Mouse (Mus musculus) heart, embryonic 13.5 days (tissue): ENCODE data around the gene Fkbp3. TPM values are rescaled to one million over a fixed set of nuclear protein-coding genes. Genes with fewer than 3 reads are reported as not detected.
"Not testable (repeated sequence)": the region's sequence is repeated elsewhere in the genome, so short reads cannot be mapped to it uniquely, and the experiment has no call there.

Experiments
- ATAC-seq: fragments of 200-750 bp; cut with Nextera tagmentation; 2 replicates; pipeline ENCODE4 v1.8.0; 2017; ENCODE audit warnings: moderate TSS enrichment; ENCODE audit not compliant: insufficient number of reproducible peaks, low FRiP score, low TSS enrichment; ENCODE audit errors: extremely low read depth
- H3K27ac ChIP-seq: fragments of 300-500 bp; sonication (generic); replicated peaks from 2 replicates; pipeline ENCODE4 v1.5.1; 2015; ENCODE audit warnings: moderate library complexity, mild to moderate bottlenecking, inconsistent platforms
- H3K27me3 ChIP-seq: fragments of 300-500 bp; sonication (generic); replicated peaks from 2 replicates; pipeline ENCODE4 v1.6.1; 2015; ENCODE audit warnings: mild to moderate bottlenecking, inconsistent platforms
- H3K36me3 ChIP-seq: fragments of 300-500 bp; sonication (generic); 2 replicates; pipeline ENCODE4 v1.6.1; 2015; ENCODE audit warnings: mild to moderate bottlenecking, inconsistent platforms
- H3K4me1 ChIP-seq: fragments of 300-500 bp; sonication (generic); 2 replicates; pipeline ENCODE4 v1.6.1; 2015; ENCODE audit warnings: inconsistent platforms
- H3K4me2 ChIP-seq: fragments of 300-500 bp; sonication (generic); 2 replicates; pipeline ENCODE4 v1.6.1; 2015; ENCODE audit warnings: inconsistent platforms, mild to moderate bottlenecking, moderate library complexity
- H3K4me3 ChIP-seq: fragments of 300-500 bp; sonication (generic); 2 replicates; pipeline ENCODE4 v1.5.1; 2015; ENCODE audit warnings: moderate library complexity, mild to moderate bottlenecking, inconsistent platforms
- H3K9ac ChIP-seq: fragments of 300-500 bp; sonication (generic); 2 replicates; pipeline ENCODE4 v1.6.1; 2015; ENCODE audit warnings: inconsistent platforms, mild to moderate bottlenecking, moderate library complexity
- H3K9me3 ChIP-seq: fragments of 300-500 bp; sonication (generic); 2 replicates; pipeline ENCODE4 v1.6.1; 2016; ENCODE audit warnings: inconsistent platforms
- WGBS: fragments of 180-500 bp; shearing (Covaris S2); methylation state at CpG from one replicate; pipeline ENCODE4 v1.1.7; 2015; ENCODE audit warnings: mixed read lengths; 5-methylcytosine and 5-hydroxymethylcytosine counted together
- polyA plus RNA-seq: library from polyadenylated mRNA; unstranded; fragments of >200 nt; fragmentation: Nextera tagmentation; extraction: Ambion mirVana; gene quantifications from 2 replicates; pipeline ENCODE4 v1.2.1, GENCODE M21; 2015

Fkbp3 gene
- polyA plus RNA-seq, result 476 and 518 TPM in 2 replicates

DNA sequence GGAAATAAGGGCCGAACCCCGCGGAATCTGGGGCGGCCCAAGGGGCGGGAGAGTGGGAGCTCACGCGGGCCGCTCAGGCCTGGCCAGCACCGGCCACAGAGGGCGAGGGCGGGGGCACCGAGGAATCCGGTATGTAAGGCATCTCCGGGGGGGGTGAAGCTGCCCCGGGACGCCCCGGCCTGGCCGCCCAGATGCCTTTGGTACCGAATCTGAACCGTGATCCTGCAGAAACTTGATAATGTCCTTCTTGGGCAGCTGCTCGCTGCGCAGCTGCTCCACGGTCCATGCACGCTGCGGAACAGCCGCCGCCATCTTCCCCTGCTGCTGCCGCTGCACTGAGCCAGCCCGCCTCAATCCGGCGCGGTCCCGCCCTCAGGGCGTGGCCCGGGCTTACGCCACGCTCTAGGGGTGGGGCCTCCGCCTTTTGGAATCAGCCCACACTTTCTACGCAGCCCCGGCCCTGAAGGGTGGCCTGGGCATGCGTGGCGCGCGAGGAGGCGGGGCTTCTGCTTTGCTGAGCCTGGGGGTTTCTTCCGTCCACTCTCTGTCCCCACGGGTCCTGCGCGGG is at the start of gene Fkbp3:
Gene Fkbp3 (minus strand): TSS at position 397 of the 568 bp plus-strand sequence.
- H3K9me3 ChIP-seq, result no peaks in the 10 kb centered on the region
- H3K27me3 ChIP-seq, result no peaks in the 10 kb centered on the region
- peaks cover 48% of the 10 kb centered on the region for H3K4me1 ChIP-seq
- H3K9ac ChIP-seq, result peak within 1 kb of the TSS; percentile 93
- H3K36me3 ChIP-seq, result peaks cover 17% of the 10 kb centered on the region
- peak within 1 kb of the TSS; percentile 93 for H3K4me3 ChIP-seq
- ATAC-seq, result peak; percentile 99
- peak within 1 kb of the TSS; percentile 93 for H3K27ac ChIP-seq
- H3K4me2 ChIP-seq, result peak within 1 kb of the TSS; percentile 95
- WGBS, result under 1% methylated on average over 49 of the region's 49 CpGs

DNA sequence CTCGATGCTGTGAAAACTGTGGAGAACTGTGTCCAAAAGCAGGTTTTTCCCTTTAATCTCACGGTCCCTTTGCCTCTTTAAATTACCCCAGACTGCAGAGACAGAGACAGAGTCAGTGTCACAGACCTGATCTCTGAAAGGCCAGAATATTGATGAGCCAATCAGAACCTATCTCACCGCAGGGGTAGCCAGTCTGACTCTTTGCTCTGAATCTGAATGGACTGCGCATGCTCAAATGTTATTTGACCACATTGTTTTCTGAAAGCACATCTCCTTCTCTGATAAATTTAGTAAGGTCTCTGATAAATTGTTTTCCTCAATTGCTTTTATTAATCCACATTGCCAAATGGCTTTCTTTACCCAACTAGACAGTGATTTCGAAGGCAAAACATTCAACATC is 45.6 kb upstream of the Fkbp3 start:
- H3K36me3 ChIP-seq, result peaks cover 85% of the 10 kb centered on the region
- no peaks in the 10 kb centered on the region for H3K9me3 ChIP-seq
- no peak for ATAC-seq
- no peak overlapping the region for H3K9ac ChIP-seq
- H3K27me3 ChIP-seq, result no peaks in the 10 kb centered on the region
- H3K4me2 ChIP-seq, result no peak overlapping the region
- H3K4me3 ChIP-seq, result no peak overlapping the region
- WGBS, result 88% methylated on average over 5 of the region's 5 CpGs
- no peak overlapping the region for H3K27ac ChIP-seq
- H3K4me1 ChIP-seq, result no peaks in the 10 kb centered on the region

DNA sequence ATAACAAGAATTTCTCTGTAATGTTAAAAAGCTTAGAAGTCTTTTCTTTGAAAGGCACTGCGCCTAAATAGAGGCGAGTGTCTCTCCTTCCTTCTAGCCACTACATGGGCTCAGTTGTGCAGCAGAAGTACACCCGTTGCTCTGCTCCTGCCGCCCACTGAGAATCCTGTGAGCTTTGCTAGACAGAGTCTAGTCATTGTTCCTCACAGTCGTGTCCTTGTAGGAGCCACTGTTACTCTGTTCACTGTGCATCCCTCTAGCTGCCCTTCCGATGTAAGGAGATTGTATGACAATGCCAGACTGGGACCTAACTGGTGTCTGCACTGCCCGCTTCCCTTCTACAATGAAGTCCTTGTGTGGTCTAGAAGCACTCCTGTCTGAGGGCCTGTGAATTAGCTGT is 45.2 kb upstream of the Fkbp3 start:
- no peak for ATAC-seq
- H3K9ac ChIP-seq, result no peak overlapping the region
- 88% methylated on average over 7 of the region's 7 CpGs for WGBS
- no peaks in the 10 kb centered on the region for H3K27me3 ChIP-seq
- H3K4me1 ChIP-seq, result no peaks in the 10 kb centered on the region
- H3K4me3 ChIP-seq, result no peak overlapping the region
- no peak overlapping the region for H3K27ac ChIP-seq
- no peaks in the 10 kb centered on the region for H3K9me3 ChIP-seq
- H3K36me3 ChIP-seq, result peaks cover 89% of the 10 kb centered on the region
- no peak overlapping the region for H3K4me2 ChIP-seq

DNA sequence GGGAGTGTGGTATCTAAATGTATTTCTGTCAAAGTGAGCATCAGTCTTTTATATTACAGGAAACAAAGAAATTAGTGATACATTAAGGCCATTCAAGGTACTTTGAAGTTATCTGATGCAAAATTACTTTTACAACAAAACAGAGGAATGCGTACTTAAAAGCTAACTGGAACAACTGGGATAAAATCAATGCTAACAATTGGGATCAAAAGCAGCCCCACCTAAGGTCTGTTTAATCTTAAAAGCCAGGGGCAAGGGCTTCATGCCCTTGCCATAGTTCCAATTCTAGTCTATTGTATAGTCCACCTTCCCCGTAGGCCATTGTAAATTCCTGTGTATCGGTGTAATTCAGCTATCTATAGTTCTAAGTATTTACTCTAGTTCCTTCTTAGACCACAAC is 41.2 kb upstream of the Fkbp3 start:
- not testable (repeated sequence) for H3K4me1 ChIP-seq, ATAC-seq, H3K4me3 ChIP-seq, H3K4me2 ChIP-seq, H3K27me3 ChIP-seq, H3K9ac ChIP-seq, H3K27ac ChIP-seq, H3K9me3 ChIP-seq
- H3K36me3 ChIP-seq, result peaks cover 81% of the 10 kb centered on the region
- WGBS, result 76% methylated on average over 3 of the region's 3 CpGs

DNA sequence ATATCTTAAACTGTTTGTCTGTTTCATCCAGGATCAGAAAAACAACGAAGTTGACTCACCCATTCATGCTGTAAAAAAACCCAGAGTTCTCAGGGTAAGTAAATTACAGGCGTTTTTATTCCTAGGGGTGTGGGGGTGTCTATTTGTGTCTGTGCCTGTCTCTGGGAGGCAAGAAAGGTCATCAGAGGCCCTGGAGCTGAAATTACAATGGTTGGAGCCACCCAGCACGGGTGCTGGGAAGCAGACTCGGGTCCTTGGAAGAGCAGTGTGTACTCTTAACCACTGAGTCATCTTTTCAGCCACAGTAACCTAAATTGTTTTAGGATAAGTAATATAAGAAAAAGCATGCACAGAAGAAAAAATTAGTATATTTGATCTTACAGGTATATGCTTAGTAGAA is 40.1 kb upstream of the Fkbp3 start:
- Histone ChIP-seq H3K4me3 (no peak overlapping the region), H3K36me3 (peaks cover 78% of the 10 kb centered on the region), H3K4me2 (no peak overlapping the region), H3K9ac (no peak overlapping the region), H3K4me1 (no peaks in the 10 kb centered on the region), H3K9me3 (no peaks in the 10 kb centered on the region), H3K27me3 (no peaks in the 10 kb centered on the region), H3K27ac (no peak overlapping the region)
- 80% methylated on average over 4 of the region's 4 CpGs for WGBS
- no peak for ATAC-seq

DNA sequence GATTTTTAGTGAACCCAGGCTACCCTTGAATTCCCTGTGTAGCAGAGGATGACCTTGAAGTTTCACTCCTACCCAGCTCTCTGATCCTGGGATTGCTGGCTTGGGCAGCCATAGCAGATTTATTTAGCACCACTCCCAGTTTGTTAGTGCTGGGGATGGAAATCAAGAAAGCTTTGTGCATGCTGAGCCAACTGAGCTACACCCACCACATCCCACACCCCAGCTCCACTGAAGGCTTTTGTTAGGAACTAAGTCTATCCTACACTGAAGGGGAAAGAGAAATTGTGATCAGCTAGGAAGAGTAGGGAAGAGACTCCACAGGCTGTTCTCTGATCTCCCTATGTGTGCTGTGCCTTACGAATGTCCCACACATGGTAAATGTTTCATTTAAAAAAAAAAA is 39.0 kb upstream of the Fkbp3 start:
- H3K9me3 ChIP-seq, result no peaks in the 10 kb centered on the region
- no peak overlapping the region for H3K27ac ChIP-seq
- 100% methylated on average over 1 of the region's 1 CpGs for WGBS
- peaks cover 71% of the 10 kb centered on the region for H3K36me3 ChIP-seq
- no peak overlapping the region for H3K9ac ChIP-seq
- H3K4me1 ChIP-seq, result no peaks in the 10 kb centered on the region
- no peaks in the 10 kb centered on the region for H3K27me3 ChIP-seq
- no peak overlapping the region for H3K4me2 ChIP-seq
- no peak overlapping the region for H3K4me3 ChIP-seq
- no peak for ATAC-seq

DNA sequence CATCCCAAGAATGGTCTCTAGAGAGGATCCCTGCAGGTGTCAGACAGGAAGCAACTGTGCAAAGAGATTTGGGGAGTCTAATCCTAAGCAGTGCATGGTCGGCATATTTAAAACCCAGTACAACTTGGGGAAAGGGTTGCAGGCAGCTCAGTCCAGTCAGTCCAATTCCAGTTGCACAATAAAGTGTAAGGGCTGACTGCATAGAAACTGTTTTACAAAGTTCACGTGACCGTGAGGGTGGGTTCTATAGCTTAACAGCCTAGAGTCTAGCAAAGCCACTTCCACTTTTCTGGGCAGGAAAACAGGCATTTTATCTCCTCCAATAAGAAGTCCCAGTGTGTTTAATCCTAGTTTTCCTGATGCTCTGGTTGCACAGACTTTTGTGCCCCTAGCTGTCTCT is 37.7 kb upstream of the Fkbp3 start:
- no peaks in the 10 kb centered on the region for H3K4me1 ChIP-seq
- H3K36me3 ChIP-seq, result peaks cover 72% of the 10 kb centered on the region
- ATAC-seq, result no peak

DNA sequence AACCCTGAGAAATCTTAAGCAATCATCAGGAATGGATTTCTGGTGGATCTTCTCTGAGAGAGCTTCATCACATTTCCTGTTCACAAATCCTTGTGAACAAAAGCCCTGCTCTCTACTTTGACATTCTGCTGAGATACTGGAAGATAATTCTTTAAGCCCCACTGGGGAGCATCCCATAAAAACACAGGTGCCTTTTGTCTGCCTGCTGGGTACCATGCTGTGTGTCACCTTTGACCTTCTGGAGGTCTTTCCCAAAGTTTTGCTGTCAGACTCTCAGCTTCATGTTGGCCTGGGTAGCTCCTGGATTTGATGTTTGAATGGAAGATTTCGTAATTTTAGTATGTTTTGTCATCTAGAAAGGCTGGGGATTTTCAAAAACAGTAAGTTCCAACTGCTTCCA is 34.9 kb upstream of the Fkbp3 start:
- H3K4me1 ChIP-seq, result no peaks in the 10 kb centered on the region
- no peak overlapping the region for H3K27ac ChIP-seq
- H3K4me3 ChIP-seq, result no peak overlapping the region
- H3K9me3 ChIP-seq, result no peaks in the 10 kb centered on the region
- H3K9ac ChIP-seq, result no peak overlapping the region
- WGBS, result 67% methylated on average over 1 of the region's 1 CpGs
- H3K4me2 ChIP-seq, result no peak overlapping the region
- H3K36me3 ChIP-seq, result peaks cover 73% of the 10 kb centered on the region
- H3K27me3 ChIP-seq, result no peaks in the 10 kb centered on the region
- no peak for ATAC-seq

More for the DNA sequence above, 37.7 kb upstream of the Fkbp3 start:
- Histone ChIP-seq H3K27me3 (no peaks in the 10 kb centered on the region), H3K27ac (no peak overlapping the region), H3K9ac (no peak overlapping the region), H3K9me3 (no peaks in the 10 kb centered on the region), H3K4me2 (no peak overlapping the region), H3K4me3 (no peak overlapping the region)
- 87% methylated on average over 3 of the region's 3 CpGs for WGBS

DNA sequence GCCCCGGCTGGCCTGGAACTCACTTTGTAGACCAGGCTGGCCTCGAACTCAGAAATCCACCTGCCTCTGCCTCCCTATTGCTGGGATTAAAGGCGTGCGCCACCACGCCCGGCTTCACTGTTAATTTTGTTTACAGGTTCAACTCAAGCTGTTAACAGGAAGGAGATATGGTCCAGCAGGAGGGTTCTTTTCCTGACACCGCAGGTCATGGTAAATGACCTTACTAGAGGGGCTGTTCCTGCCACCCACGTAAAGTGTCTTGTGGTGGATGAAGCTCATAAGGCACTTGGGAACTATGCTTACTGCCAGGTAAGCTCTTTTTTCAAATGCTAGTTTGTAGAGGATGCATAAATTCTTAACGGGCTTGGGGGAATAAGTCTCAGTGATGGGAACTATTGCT is 3.1 kb upstream of the Fkbp3 start:
- no peaks in the 10 kb centered on the region for H3K9me3 ChIP-seq
- 68% methylated on average over 9 of the region's 9 CpGs for WGBS
- H3K9ac ChIP-seq, result peak overlapping the region; percentile 93

DNA sequence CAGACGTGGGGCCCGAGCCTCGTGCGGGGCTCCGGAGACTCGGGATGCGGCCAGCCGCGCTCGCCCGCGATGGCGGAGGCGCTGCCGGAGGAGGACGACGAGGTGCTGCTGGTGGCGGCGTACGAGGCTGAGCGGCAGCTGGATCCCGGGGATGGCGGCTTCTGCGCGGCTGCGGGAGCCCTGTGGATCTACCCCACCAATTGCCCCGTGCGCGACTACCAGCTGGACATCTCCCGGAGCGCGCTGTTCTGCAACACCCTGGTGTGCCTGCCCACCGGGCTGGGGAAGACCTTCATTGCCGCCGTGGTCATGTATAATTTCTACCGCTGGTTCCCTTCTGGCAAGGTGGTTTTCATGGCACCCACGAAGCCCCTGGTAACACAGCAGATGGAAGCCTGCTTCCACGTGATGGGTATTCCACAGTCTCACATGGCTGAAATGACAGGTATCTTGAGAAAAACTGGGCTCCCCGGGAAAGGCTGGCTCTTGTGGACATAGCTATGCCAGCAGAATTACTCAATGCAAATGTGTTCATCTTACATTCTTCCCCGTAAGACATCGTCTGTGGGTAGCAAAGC is 2.0 kb upstream of the Fkbp3 start:
- peaks cover 17% of the 10 kb centered on the region for H3K36me3 ChIP-seq
- peak overlapping the region; percentile 93 for H3K4me3 ChIP-seq
- H3K4me1 ChIP-seq, result peaks cover 37% of the 10 kb centered on the region
- no peak for ATAC-seq
- peak overlapping the region; percentile 93 for H3K9ac ChIP-seq
- peak overlapping the region; percentile 93 for H3K27ac ChIP-seq
- no peaks in the 10 kb centered on the region for H3K27me3 ChIP-seq
- under 1% methylated on average over 41 of the region's 41 CpGs for WGBS
- H3K9me3 ChIP-seq, result no peaks in the 10 kb centered on the region
- peak overlapping the region; percentile 95 for H3K4me2 ChIP-seq

More for the DNA sequence above, 3.1 kb upstream of the Fkbp3 start:
- no peak for ATAC-seq
- peaks cover 37% of the 10 kb centered on the region for H3K4me1 ChIP-seq
- H3K4me3 ChIP-seq, result peak overlapping the region; percentile 93
- no peaks in the 10 kb centered on the region for H3K27me3 ChIP-seq
- H3K36me3 ChIP-seq, result peaks cover 18% of the 10 kb centered on the region
- H3K27ac ChIP-seq, result no peak overlapping the region
- H3K4me2 ChIP-seq, result peak overlapping the region; percentile 95

DNA sequence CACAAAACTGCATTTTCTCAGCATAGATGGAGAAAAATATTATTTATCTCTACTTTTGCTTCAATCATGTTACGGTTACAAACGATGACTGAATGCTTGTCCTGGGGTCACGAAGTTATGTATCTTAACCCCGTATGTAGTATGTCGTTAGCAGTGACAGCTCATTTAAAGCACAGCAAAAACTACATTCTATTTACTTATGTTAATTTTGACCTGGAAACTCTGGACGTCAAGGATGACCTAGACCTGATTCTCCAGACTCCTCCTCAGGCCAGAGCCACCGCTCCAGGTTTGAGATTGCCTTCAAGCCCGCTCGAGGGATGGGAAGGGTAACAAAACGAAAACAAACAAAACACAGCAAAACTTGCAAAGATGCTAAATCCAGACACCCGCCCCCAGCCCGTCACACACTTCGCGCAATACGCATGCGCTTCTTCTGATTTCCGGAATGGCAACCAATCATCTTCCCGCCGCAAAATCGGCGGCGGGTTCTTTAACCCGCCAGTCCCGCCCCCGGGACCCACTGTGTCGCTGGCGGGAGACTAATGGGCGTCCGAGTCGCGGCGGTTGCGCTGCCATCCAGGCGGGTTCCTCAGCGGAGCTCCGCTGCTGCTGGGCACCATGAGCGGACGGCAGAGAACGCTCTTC is 1.4 kb upstream of the Fkbp3 start, which contains the start of gene Fancm:
Gene Fancm (plus strand): TSS at position 519 of the 648 bp plus-strand sequence.
- peak within 1 kb of the TSS; percentile 95 for H3K4me2 ChIP-seq
- H3K27ac ChIP-seq, result peak within 1 kb of the TSS; percentile 93
- WGBS, result 2% methylated on average over 39 of the region's 39 CpGs
- H3K4me3 ChIP-seq, result peak within 1 kb of the TSS; percentile 93
- peaks cover 40% of the 10 kb centered on the region for H3K4me1 ChIP-seq
- ATAC-seq, result 0 out of 2 replicates have a peak, but pooled peaks have one; percentile 11
- H3K27me3 ChIP-seq, result no peaks in the 10 kb centered on the region
- H3K36me3 ChIP-seq, result peaks cover 14% of the 10 kb centered on the region
- peak within 1 kb of the TSS; percentile 93 for H3K9ac ChIP-seq
- no peaks in the 10 kb centered on the region for H3K9me3 ChIP-seq
